Mouse (Mus musculus) forebrain, embryonic 16.5 days (tissue): Measurements from ENCODE around the gene Hs3st2. TPM values are rescaled to one million over a fixed set of nuclear protein-coding genes. Genes with fewer than 3 reads are reported as not detected.
A peak's percentile ranks its signal among the peaks of the same experiment; 100 is the strongest.

Experiments
- ATAC-seq: fragments of 200-750 bp; cut with Nextera tagmentation; 2 replicates; pipeline ENCODE4 v1.8.0; 2017; ENCODE audit warnings: mild to moderate bottlenecking, moderate library complexity
- H3K27ac ChIP-seq: fragments of 300-500 bp; sonication (generic); 2 replicates; pipeline ENCODE4 v1.5.1; 2014; ENCODE audit warnings: low read length, control low read depth
- H3K27me3 ChIP-seq: fragments of 300-500 bp; sonication (generic); replicated peaks from 2 replicates; pipeline ENCODE4 v1.6.1; 2014; ENCODE audit warnings: low read length; ENCODE audit not compliant: control insufficient read depth, insufficient read depth
- H3K36me3 ChIP-seq: fragments of 300-500 bp; sonication (generic); 2 replicates; pipeline ENCODE4 v1.6.1; 2014; ENCODE audit not compliant: control insufficient read depth, insufficient read depth
- H3K4me1 ChIP-seq: fragments of 300-500 bp; sonication (generic); replicated peaks from 2 replicates; pipeline ENCODE4 v1.6.1; 2014; ENCODE audit warnings: low read length; ENCODE audit not compliant: control insufficient read depth, insufficient read depth
- H3K4me2 ChIP-seq: fragments of 300-500 bp; sonication (generic); 2 replicates; pipeline ENCODE4 v1.6.1; 2014; ENCODE audit warnings: mild to moderate bottlenecking, low read length, control low read depth
- H3K4me3 ChIP-seq: fragments of 300-500 bp; sonication (generic); replicated peaks from 2 replicates; pipeline ENCODE4 v1.5.1; 2014; ENCODE audit warnings: mild to moderate bottlenecking, low read length, control low read depth
- H3K9ac ChIP-seq: fragments of 300-500 bp; sonication (generic); replicated peaks from 2 replicates; pipeline ENCODE4 v1.6.1; 2014; ENCODE audit warnings: low read depth, low read length, control low read depth
- H3K9me3 ChIP-seq: fragments of 300-500 bp; sonication (generic); 2 replicates; pipeline ENCODE4 v1.6.1; 2016; ENCODE audit warnings: low read length; ENCODE audit not compliant: control insufficient read depth
- WGBS: fragments of 180-500 bp; shearing (Covaris S2); extraction: QIAGEN DNeasy Blood & Tissue Kit; methylation state at CpG from one replicate; pipeline ENCODE4 v1.1.7; 2014; 5-methylcytosine and 5-hydroxymethylcytosine counted together
- polyA plus RNA-seq: library from polyadenylated mRNA; unstranded; fragments of >200 nt; fragmentation: Nextera tagmentation; extraction: Ambion mirVana; gene quantifications from 2 replicates; pipeline ENCODE4 v1.2.1, GENCODE M21; 2015

Gene Hs3st2
- polyA plus RNA-seq, 1 experiment from 2014 or later = 18.1 TPM

GRCm38 (mm10) chr7:121517165-121517591 is 125.5 kb downstream of the Hs3st2 start:
- H3K36me3 ChIP-seq = no peaks in the 10 kb centered on the region
- H3K9ac ChIP-seq = no peak overlapping the region
- H3K9me3 ChIP-seq = 0 out of 2 replicates have a peak, but pooled peaks cover 3% of the 10 kb centered on the region
- ATAC-seq = no peak
- H3K4me1 ChIP-seq = no peaks in the 10 kb centered on the region
- no peaks in the 10 kb centered on the region for H3K27me3 ChIP-seq
- H3K4me3 ChIP-seq = no peak overlapping the region
- no peak overlapping the region for H3K4me2 ChIP-seq
- 85% methylated on average over 3 of the region's 3 CpGs for whole genome bisulfite sequencing
- no peak overlapping the region for H3K27ac ChIP-seq

- no peak for ATAC-seq
- H3K27me3 ChIP-seq = no peaks in the 10 kb centered on the region
- H3K9ac ChIP-seq = no peak overlapping the region
- H3K9me3 ChIP-seq = 0 out of 2 replicates have a peak, but pooled peaks cover 3% of the 10 kb centered on the region
- no peak overlapping the region for H3K4me3 ChIP-seq
- H3K27ac ChIP-seq = no peak overlapping the region
- H3K4me2 ChIP-seq = no peak overlapping the region
- peaks cover 6% of the 10 kb centered on the region for H3K4me1 ChIP-seq
- 87% methylated on average over 3 of the region's 3 CpGs for WGBS
- no peaks in the 10 kb centered on the region for H3K36me3 ChIP-seq
Measured at GRCm38 (mm10) chr7:121522125-121522524, 130.5 kb downstream of the Hs3st2 start.

- H3K27me3 ChIP-seq = no peaks in the 10 kb centered on the region
- ATAC-seq = no peak
- H3K27ac ChIP-seq = no peak overlapping the region
- no peaks in the 10 kb centered on the region for H3K9me3 ChIP-seq
- WGBS = 90% methylated on average over 2 of the region's 2 CpGs
- no peaks in the 10 kb centered on the region for H3K36me3 ChIP-seq
- H3K4me1 ChIP-seq = peaks cover 6% of the 10 kb centered on the region
- H3K4me3 ChIP-seq = no peak overlapping the region
- no peak overlapping the region for H3K9ac ChIP-seq
- no peak overlapping the region for H3K4me2 ChIP-seq
Measured at GRCm38 (mm10) chr7:121529023-121529422, 137.4 kb downstream of the Hs3st2 start.

GRCm38 (mm10) chr7:121533639-121534038 is 142.0 kb downstream of the Hs3st2 start:
- Histone ChIP-seq H3K4me3 (no peak overlapping the region), H3K27ac (no peak overlapping the region), H3K4me2 (no peak overlapping the region), H3K9me3 (no peaks in the 10 kb centered on the region), H3K9ac (no peak overlapping the region), H3K27me3 (no peaks in the 10 kb centered on the region), H3K4me1 (0 out of 2 replicates have a peak, but pooled peaks cover 4% of the 10 kb centered on the region), H3K36me3 (no peaks in the 10 kb centered on the region)
- ATAC-seq = no peak
- WGBS = 91% methylated on average over 6 of the region's 6 CpGs

- 85% methylated on average over 7 of the region's 7 CpGs for WGBS
- Histone ChIP-seq H3K4me1 (peaks cover 7% of the 10 kb centered on the region), H3K4me3 (no peak overlapping the region), H3K36me3 (no peaks in the 10 kb centered on the region), H3K4me2 (no peak overlapping the region), H3K9me3 (no peaks in the 10 kb centered on the region), H3K27ac (no peak overlapping the region), H3K9ac (no peak overlapping the region), H3K27me3 (no peaks in the 10 kb centered on the region)
- ATAC-seq = no peak
Measured at GRCm38 (mm10) chr7:121534386-121534785, 142.7 kb downstream of the Hs3st2 start.

GRCm38 (mm10) chr7:121535987-121536386 is 144.3 kb downstream of the Hs3st2 start:
- Histone ChIP-seq H3K9me3 (no peaks in the 10 kb centered on the region), H3K4me2 (no peak overlapping the region), H3K4me1 (peaks cover 18% of the 10 kb centered on the region), H3K36me3 (no peaks in the 10 kb centered on the region), H3K27ac (no peak overlapping the region), H3K9ac (no peak overlapping the region), H3K27me3 (no peaks in the 10 kb centered on the region), H3K4me3 (no peak overlapping the region)
- 62% methylated on average over 4 of the region's 4 CpGs for WGBS
- ATAC-seq = no peak

DNA sequence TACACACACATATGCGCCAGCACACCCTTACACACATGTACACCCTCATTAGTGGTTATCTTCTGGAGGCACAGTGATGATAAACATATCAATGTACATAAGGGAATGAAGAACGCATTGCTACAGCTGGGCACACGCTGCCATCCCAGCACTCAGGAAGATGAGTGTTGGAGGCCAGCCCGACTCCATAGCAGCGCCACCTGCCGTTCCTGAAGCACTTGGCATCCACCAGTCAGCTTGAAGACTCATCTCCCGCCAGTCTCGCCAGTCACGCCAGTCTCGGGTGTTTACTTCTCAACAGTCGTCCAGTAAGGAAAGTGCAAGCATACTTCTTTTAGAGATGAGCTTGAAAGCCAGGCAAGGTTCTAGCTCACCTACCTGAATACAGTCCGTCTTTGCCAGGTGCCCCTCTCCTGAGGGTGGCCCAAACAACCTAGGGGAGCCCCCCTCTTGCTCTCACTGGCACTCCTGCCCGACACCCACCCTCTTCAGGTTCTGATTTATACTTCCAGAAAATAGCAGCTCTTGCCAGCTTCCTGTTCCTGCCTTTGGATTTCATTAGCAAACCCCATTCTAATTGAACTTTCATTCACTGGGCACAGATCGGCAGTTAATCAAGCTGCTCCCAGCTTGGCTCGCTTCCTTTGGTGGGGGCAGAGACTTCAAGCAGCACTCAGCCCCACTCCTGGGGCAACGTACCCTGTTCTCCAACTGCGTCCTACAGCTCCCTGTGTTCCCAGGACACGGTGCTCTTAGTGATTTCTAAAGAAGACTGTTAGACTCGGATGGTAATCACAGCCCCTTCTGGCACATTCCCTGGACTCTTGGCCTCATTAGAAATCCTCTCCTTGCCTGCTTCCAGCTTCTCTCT is 148.0 kb downstream of the Hs3st2 start:
- peak overlapping the region; percentile 42 for H3K4me2 ChIP-seq
- H3K9ac ChIP-seq = no peak overlapping the region
- ATAC-seq = peak; percentile 95
- no peaks in the 10 kb centered on the region for H3K27me3 ChIP-seq
- no peak overlapping the region for H3K4me3 ChIP-seq
- peaks cover 3% of the 10 kb centered on the region; the same call in 1 of the 2 replicates for H3K9me3 ChIP-seq
- WGBS = 30% methylated on average over 19 of the region's 19 CpGs
- H3K36me3 ChIP-seq = no peaks in the 10 kb centered on the region
- peak overlapping the region; percentile 79 for H3K27ac ChIP-seq
- H3K4me1 ChIP-seq = peaks cover 14% of the 10 kb centered on the region

DNA sequence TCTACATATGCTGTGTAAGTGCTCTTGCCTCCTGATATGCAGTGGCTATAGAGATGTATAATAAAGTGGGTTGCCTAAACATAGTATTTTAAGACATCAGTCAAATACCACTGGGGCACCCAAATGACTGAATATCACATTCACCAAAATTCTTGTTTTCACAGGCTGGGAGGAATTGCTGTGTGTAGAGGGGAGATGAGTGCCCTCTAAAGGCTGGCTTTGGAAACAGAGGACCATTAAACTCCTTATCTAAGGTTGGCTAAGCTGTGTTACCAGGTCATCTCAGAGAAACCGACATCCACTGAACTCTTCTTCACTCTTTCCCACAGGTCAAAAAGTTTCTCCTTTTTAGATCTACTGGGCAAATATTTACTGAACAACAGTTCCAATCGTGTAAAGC is 150.8 kb downstream of the Hs3st2 start:
- no peak for ATAC-seq
- Histone ChIP-seq H3K27me3 (no peaks in the 10 kb centered on the region), H3K4me1 (peaks cover 14% of the 10 kb centered on the region), H3K36me3 (no peaks in the 10 kb centered on the region), H3K27ac (no peak overlapping the region), H3K4me3 (no peak overlapping the region), H3K9me3 (peaks cover 3% of the 10 kb centered on the region; the same call in 1 of the 2 replicates), H3K4me2 (no peak overlapping the region), H3K9ac (no peak overlapping the region)
- 65% methylated on average over 2 of the region's 2 CpGs for WGBS

- WGBS = 14% methylated on average over 18 of the region's 18 CpGs
- H3K27ac ChIP-seq = no peak overlapping the region
- H3K27me3 ChIP-seq = no peaks in the 10 kb centered on the region
- H3K4me2 ChIP-seq = no peak overlapping the region
- no peaks in the 10 kb centered on the region for H3K9me3 ChIP-seq
- no peak overlapping the region for H3K4me3 ChIP-seq
- no peaks in the 10 kb centered on the region for H3K36me3 ChIP-seq
- H3K9ac ChIP-seq = no peak overlapping the region
- 0 out of 2 replicates have a peak, but pooled peaks cover 6% of the 10 kb centered on the region for H3K4me1 ChIP-seq
- peak; percentile 97 for ATAC-seq
Measured at GRCm38 (mm10) chr7:121549329-121550022, 157.8 kb downstream of the Hs3st2 start.
